Mouse (Mus musculus) liver, embryonic 15.5 days (tissue): ENCODE measurements around the gene Tas1r2. TPM values are rescaled to one million over a fixed set of nuclear protein-coding genes. Genes with fewer than 3 reads are reported as not detected.

Experiments
- ATAC-seq: fragments of 200-750 bp; cut with Nextera tagmentation; 2 replicates; pipeline ENCODE4 v1.8.0; 2017; ENCODE audit warnings: moderate number of reproducible peaks, mild to moderate bottlenecking, moderate library complexity; ENCODE audit not compliant: insufficient read depth
- H3K27ac ChIP-seq: fragments of 300-500 bp; sonication (generic); replicated peaks from 2 replicates; pipeline ENCODE4 v1.5.1; 2015; ENCODE audit warnings: mild to moderate bottlenecking, inconsistent platforms
- H3K27me3 ChIP-seq: fragments of 300-500 bp; sonication (generic); 2 replicates; pipeline ENCODE4 v1.6.1; 2015; ENCODE audit warnings: mild to moderate bottlenecking, inconsistent platforms
- H3K36me3 ChIP-seq: fragments of 300-500 bp; sonication (generic); replicated peaks from 2 replicates; pipeline ENCODE4 v1.6.1; 2015; ENCODE audit warnings: moderate library complexity, mild to moderate bottlenecking, inconsistent platforms
- H3K4me1 ChIP-seq: fragments of 300-500 bp; sonication (generic); replicated peaks from 2 replicates; pipeline ENCODE4 v1.6.1; 2015; ENCODE audit warnings: inconsistent platforms
- H3K4me2 ChIP-seq: fragments of 300-500 bp; sonication (generic); 2 replicates; pipeline ENCODE4 v1.6.1; 2015; ENCODE audit warnings: moderate library complexity, mild to moderate bottlenecking, inconsistent platforms
- H3K4me3 ChIP-seq: fragments of 300-500 bp; sonication (generic); replicated peaks from 2 replicates; pipeline ENCODE4 v1.5.1; 2015; ENCODE audit warnings: mild to moderate bottlenecking, inconsistent platforms
- H3K9ac ChIP-seq: fragments of 300-500 bp; sonication (generic); 2 replicates; pipeline ENCODE4 v1.6.1; 2015; ENCODE audit warnings: moderate library complexity, mild to moderate bottlenecking, inconsistent platforms
- H3K9me3 ChIP-seq: fragments of 300-500 bp; sonication (generic); replicated peaks from 2 replicates; pipeline ENCODE4 v1.6.1; 2016; ENCODE audit warnings: inconsistent platforms
- whole genome bisulfite sequencing: fragments of 180-500 bp; shearing (Covaris S2); methylation state at CpG from one replicate; pipeline ENCODE4 v1.1.7; 2015; ENCODE audit warnings: mixed read lengths; ENCODE audit not compliant: insufficient replicate concordance; 5-methylcytosine and 5-hydroxymethylcytosine counted together
- polyA plus RNA-seq: library from polyadenylated mRNA; unstranded; fragments of >200 nt; fragmentation: Nextera tagmentation; extraction: Ambion mirVana; gene quantifications from 2 replicates; pipeline ENCODE4 v1.2.1, GENCODE M21; 2015

The Tas1r2 gene
- polyA plus RNA-seq, 1 experiment from 2014 or later: not detected

GRCm38 (mm10) chr4:139622373-139623282 lies 30.7 kb upstream of the Tas1r2 start, which contains the start of gene Aldh4a1:
Gene Aldh4a1 (plus strand): TSS chr4:139622866.
- H3K4me1 ChIP-seq: peaks cover 42% of the 10 kb centered on the region
- peak within 1 kb of the TSS; percentile 78 for H3K27ac ChIP-seq
- H3K36me3 ChIP-seq: 0 out of 2 replicates have a peak, but pooled peaks cover 1% of the 10 kb centered on the region
- under 1% methylated on average over 36 of the region's 38 CpGs for WGBS
- H3K9ac ChIP-seq: peak within 1 kb of the TSS; percentile 70
- peak within 1 kb of the TSS; percentile 71 for H3K4me3 ChIP-seq
- no peaks in the 10 kb centered on the region for H3K9me3 ChIP-seq
- H3K4me2 ChIP-seq: peak within 1 kb of the TSS; percentile 95
- H3K27me3 ChIP-seq: no peaks in the 10 kb centered on the region
- peak; percentile 96 for ATAC-seq

- Histone ChIP-seq H3K4me3 (peak overlapping the region; percentile 71), H3K4me1 (peaks cover 40% of the 10 kb centered on the region), H3K9me3 (no peaks in the 10 kb centered on the region), H3K27me3 (no peaks in the 10 kb centered on the region), H3K27ac (peak overlapping the region; percentile 78), H3K4me2 (peak overlapping the region; percentile 95), H3K36me3 (no peaks in the 10 kb centered on the region), H3K9ac (peak overlapping the region; percentile 70)
- no peak for ATAC-seq
- WGBS: 21% methylated on average over 21 of the region's 21 CpGs
Observed at GRCm38 (mm10) chr4:139623434-139624115, 29.8 kb upstream of the Tas1r2 start.

DNA sequence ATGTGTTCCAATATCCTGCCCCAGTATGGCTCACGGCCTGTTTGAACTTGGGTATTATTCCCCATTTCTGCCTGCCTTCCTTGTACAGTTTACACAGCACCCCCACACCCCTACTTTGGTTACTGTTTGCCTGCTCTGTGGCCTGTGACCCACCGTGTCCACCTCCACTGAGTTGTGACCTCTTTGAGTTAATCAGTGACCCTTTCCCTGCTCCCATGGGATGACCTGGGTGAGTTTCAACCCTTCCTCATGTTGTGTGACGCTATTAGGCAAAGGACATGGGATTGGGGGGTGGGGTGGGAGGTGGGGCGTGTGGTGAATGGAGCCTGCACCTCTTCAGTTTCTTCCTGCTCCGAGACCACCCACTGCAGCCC lies 29.2 kb upstream of the Tas1r2 start:
- Histone ChIP-seq H3K36me3 (no peaks in the 10 kb centered on the region), H3K9me3 (no peaks in the 10 kb centered on the region), H3K9ac (peak overlapping the region; percentile 70; the same call in 1 of the 2 replicates), H3K4me3 (peak overlapping the region; percentile 71), H3K27ac (peak overlapping the region; percentile 78), H3K4me2 (peak overlapping the region; percentile 95), H3K27me3 (no peaks in the 10 kb centered on the region), H3K4me1 (peaks cover 37% of the 10 kb centered on the region)
- ATAC-seq: peak; percentile 41
- WGBS: 57% methylated on average over 5 of the region's 5 CpGs

DNA sequence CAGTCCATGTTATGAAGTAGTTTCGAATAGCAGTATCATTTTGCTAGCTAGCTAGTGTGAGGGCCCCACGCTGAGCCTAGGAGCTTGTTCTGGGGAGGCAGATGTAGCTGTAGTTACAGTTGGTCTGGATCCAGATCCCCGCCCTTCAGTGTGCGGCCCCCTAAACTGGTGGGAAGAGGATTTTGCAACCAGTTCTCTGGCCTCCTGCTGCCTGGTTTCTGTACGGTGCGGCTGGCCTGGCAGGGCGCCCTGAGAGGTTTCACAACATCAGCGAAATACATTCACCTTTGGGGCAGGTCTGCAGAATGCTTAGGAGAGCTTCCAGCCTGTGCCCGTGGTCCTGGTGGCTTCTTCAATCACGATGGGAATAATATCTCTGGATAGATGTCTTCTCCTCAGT lies 28.6 kb upstream of the Tas1r2 start:
- Histone ChIP-seq H3K4me1 (peaks cover 37% of the 10 kb centered on the region), H3K9me3 (no peaks in the 10 kb centered on the region), H3K4me3 (peak overlapping the region; percentile 71), H3K36me3 (no peaks in the 10 kb centered on the region), H3K4me2 (peak overlapping the region; percentile 95), H3K27me3 (no peaks in the 10 kb centered on the region), H3K27ac (peak overlapping the region; percentile 74), H3K9ac (0 out of 2 replicates have a peak overlapping the region, but pooled peaks have one; percentile 15)
- ATAC-seq: peak; percentile 11
- WGBS: 68% methylated on average over 10 of the region's 10 CpGs

- H3K4me2 ChIP-seq: no peak overlapping the region
- H3K4me1 ChIP-seq: peaks cover 43% of the 10 kb centered on the region
- 74% methylated on average over 11 of the region's 11 CpGs for WGBS
- no peaks in the 10 kb centered on the region for H3K27me3 ChIP-seq
- no peaks in the 10 kb centered on the region for H3K36me3 ChIP-seq
- no peaks in the 10 kb centered on the region for H3K9me3 ChIP-seq
- H3K9ac ChIP-seq: no peak overlapping the region
- H3K27ac ChIP-seq: no peak overlapping the region
- no peak overlapping the region for H3K4me3 ChIP-seq
- ATAC-seq: no peak
Observed at GRCm38 (mm10) chr4:139627361-139627760, 26.0 kb upstream of the Tas1r2 start.

DNA sequence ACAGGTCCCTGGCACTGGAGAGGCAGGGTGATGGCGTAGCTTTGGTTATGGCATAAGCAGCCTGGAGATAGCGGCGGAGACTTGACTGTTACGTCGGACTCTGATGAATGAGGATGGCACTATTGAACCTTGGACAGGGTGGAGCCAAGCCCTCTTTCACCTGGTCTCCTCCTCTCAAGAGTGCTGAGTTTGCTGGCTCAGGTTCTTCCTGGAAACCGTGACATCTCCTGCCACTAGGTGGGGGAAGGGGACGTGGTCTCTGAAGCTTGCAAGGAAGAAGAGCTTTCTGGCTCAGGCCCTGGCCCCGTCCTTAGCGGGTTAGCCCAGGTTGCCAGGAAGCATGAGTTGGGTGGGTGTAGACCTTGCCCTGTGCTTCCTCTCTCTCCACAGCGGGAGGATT lies 23.2 kb upstream of the Tas1r2 start:
- ATAC-seq: no peak
- Histone ChIP-seq H3K9me3 (no peaks in the 10 kb centered on the region), H3K4me1 (peaks cover 42% of the 10 kb centered on the region), H3K4me2 (no peak overlapping the region), H3K4me3 (no peak overlapping the region), H3K9ac (no peak overlapping the region), H3K27ac (no peak overlapping the region), H3K36me3 (no peaks in the 10 kb centered on the region; the same call in 1 of the 2 replicates), H3K27me3 (no peaks in the 10 kb centered on the region)
- WGBS: 52% methylated on average over 10 of the region's 10 CpGs

- no peak overlapping the region for H3K9ac ChIP-seq
- no peak for ATAC-seq
- H3K9me3 ChIP-seq: no peaks in the 10 kb centered on the region
Observed at GRCm38 (mm10) chr4:139631141-139631540, 22.2 kb upstream of the Tas1r2 start.

DNA sequence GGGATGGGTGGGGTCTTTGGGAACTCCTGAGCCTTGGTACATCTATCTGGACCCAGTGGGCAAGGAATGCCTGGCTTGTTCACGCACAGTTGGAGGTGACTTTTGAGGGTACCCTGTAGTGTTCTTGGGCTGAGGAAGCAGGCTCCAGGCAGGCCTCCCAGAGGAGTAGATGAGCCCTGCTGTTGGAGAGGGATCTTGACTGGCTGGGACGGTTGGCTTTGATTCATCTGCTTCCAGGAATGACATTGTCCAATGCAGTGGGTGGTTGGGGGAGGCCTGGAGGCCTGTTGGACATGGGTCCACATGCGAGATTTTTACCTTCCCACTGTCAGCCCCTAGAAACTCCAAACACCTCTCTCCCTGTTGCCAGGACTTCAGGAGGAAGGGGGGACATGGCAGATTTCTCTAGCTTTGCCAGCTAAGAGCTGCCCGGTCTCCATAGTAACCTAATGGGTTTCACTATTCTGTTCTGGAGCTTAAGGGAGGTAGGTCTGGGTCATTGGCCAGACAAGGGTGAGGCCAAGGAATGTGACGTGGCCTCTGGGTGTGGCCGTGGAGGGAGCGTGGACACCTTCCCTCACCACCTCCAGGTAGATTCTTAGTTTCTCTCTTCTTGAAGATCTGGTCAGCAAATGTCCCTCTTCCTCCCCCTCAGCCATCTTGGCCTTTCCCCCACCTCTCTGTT lies 21.6 kb upstream of the Tas1r2 start:
- no peaks in the 10 kb centered on the region; the same call in 1 of the 2 replicates for H3K36me3 ChIP-seq
- WGBS: 64% methylated on average over 7 of the region's 7 CpGs
- no peak overlapping the region for H3K9ac ChIP-seq
- no peak for ATAC-seq
- H3K27ac ChIP-seq: no peak overlapping the region
- H3K9me3 ChIP-seq: no peaks in the 10 kb centered on the region
- no peak overlapping the region for H3K4me3 ChIP-seq
- peaks cover 42% of the 10 kb centered on the region for H3K4me1 ChIP-seq
- H3K27me3 ChIP-seq: no peaks in the 10 kb centered on the region
- no peak overlapping the region for H3K4me2 ChIP-seq

More at GRCm38 (mm10) chr4:139631141-139631540, 22.2 kb upstream of the Tas1r2 start:
- Histone ChIP-seq H3K4me1 (peaks cover 42% of the 10 kb centered on the region), H3K27ac (no peak overlapping the region), H3K27me3 (no peaks in the 10 kb centered on the region), H3K4me2 (no peak overlapping the region), H3K36me3 (no peaks in the 10 kb centered on the region; the same call in 1 of the 2 replicates), H3K4me3 (no peak overlapping the region)
- WGBS: 53% methylated on average over 5 of the region's 5 CpGs

DNA sequence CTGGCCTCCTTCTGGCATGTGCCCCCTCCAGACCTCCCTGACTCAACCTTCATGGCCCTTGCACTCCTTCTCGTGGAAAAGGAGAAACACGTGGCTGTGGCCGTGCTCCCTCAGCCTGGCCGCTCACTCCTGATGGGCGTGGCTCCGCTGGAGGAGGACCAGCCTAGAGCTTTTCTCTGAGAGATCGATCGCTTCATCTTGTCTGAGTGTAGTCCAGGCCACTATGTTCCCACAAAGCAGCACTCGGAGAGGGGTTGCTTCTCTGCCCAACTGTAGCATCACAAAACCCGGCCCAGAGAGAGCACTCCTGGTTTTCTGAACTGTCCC lies 21.1 kb upstream of the Tas1r2 start:
- Histone ChIP-seq H3K36me3 (no peaks in the 10 kb centered on the region; the same call in 1 of the 2 replicates), H3K4me1 (peaks cover 42% of the 10 kb centered on the region), H3K4me3 (no peak overlapping the region), H3K27ac (no peak overlapping the region), H3K9ac (no peak overlapping the region), H3K4me2 (no peak overlapping the region), H3K9me3 (no peaks in the 10 kb centered on the region), H3K27me3 (no peaks in the 10 kb centered on the region)
- 63% methylated on average over 10 of the region's 10 CpGs for WGBS
- no peak for ATAC-seq

DNA sequence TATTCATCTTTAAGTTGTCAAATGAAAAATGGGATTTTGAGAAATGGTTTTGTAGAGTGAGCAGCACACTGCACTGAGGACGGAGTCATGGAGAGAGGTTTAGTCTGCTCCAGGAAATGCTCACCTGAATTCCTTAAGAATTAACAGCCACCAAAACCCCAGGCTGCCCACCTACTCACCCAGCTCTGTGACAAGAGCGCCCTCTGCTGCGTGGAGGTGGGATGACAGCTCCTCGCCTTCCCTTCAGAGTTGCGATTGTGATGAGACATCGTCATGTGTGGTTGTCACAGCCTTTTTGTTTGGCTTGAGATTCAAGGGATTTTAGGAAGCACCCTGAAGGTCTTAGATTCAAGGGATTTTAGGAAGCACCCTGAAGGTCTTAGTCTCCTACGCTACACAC lies 17.0 kb upstream of the Tas1r2 start:
- Histone ChIP-seq H3K36me3 (no peaks in the 10 kb centered on the region; the same call in none of the 2 replicates), H3K9me3 (no peaks in the 10 kb centered on the region), H3K4me3 (no peak overlapping the region), H3K27ac (no peak overlapping the region), H3K4me2 (no peak overlapping the region), H3K4me1 (peaks cover 47% of the 10 kb centered on the region), H3K9ac (no peak overlapping the region), H3K27me3 (peaks cover 4% of the 10 kb centered on the region)
- ATAC-seq: no peak
- 26% methylated on average over 7 of the region's 7 CpGs for WGBS

GRCm38 (mm10) chr4:139637847-139638246 lies 15.5 kb upstream of the Tas1r2 start:
- H3K9ac ChIP-seq: no peak overlapping the region
- WGBS: 70% methylated on average over 9 of the region's 9 CpGs
- no peaks in the 10 kb centered on the region; the same call in none of the 2 replicates for H3K36me3 ChIP-seq
- peaks cover 42% of the 10 kb centered on the region for H3K4me1 ChIP-seq
- no peak for ATAC-seq
- H3K4me3 ChIP-seq: no peak overlapping the region
- H3K27ac ChIP-seq: no peak overlapping the region
- no peak overlapping the region for H3K4me2 ChIP-seq
- peaks cover 17% of the 10 kb centered on the region for H3K27me3 ChIP-seq
- H3K9me3 ChIP-seq: no peaks in the 10 kb centered on the region
